Mouse (Mus musculus): ENCODE data around the gene Gm20518.
A peak's percentile ranks its signal among the peaks of the same experiment; 100 is the strongest.

Gene Gm20518

DNA sequence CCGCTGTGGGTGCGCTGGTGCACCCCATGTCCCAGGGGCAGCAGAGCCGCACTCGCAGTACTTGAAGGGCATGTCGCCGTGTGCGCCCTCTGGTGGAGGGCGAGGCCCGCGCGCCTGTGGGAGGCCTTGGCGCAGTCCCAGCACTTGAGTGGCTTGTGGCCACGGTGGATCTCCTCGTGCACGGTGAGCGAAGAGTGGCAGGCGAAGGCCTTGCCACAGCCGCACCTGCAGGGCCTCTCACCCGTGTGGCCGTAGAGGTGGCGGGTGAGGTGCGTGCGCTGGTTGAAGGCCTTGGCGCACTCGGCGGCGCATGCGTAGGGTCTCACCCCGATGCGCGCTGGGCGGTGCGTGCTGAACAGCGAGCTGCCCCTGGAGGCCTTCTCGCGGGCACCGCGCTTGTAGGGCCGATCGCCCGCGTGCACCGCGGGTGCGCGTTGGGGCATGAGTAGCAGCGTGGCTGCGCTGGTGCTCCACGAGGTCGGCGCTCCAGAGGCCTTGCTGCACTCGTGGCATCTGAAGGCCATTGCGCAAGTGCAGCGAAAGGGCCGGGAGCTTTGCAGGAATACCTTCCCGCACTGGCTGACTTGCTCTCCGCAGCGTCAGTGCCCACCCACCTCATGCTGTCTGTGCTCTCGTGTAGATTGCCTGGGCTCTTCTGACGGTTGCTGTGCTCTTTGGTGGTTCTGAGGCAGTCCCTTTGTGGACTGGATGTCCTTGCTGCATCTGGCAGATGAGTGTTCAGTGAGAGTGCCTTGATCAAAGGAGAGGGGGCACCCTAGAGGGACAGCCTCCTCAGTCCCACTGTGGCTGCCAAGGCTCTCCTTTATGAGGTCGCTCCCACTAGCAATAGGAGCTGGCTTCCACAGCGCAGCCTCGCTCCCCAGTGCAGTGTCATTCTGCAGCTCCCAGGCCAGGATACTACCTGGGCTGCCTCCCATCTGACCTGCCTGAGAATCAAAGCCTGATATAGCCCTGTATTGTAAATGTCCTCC, 75.8 kb downstream of the Gm20518 start:
- no peaks in the 10 kb centered on the region for H3K36me3 ChIP-seq (ENCODE audit: control insufficient read depth, insufficient read depth, low read length, poor library complexity, severe bottlenecking)
- peak; percentile 89 for DNase-seq (ENCODE audit: low read depth, low spot score)

DNA sequence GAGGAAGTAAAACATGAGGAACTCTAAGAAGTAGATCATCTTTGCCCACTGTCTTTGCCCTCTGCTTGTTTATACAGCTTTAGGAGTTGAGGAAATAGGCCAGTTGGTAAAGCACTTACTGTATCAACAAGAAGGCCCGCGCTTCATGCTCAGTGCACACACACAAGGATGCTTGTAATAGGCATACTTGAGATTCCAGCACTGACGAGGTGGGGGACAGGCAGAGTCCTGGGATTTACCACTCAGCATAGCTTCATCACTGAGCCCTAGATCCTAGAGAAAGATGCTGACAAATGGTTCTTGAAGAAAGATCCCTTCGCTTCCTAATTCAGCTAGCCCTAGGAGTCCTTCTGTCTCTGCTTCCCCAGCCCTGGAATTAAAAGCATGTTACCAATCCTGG, 78.3 kb downstream of the Gm20518 start:
- no peak for DNase-seq (ENCODE audit: low read depth, low spot score)
- Histone ChIP-seq H3K36me3 (ENCODE audit: control insufficient read depth, insufficient read depth, low read length, poor library complexity, severe bottlenecking) (no peaks in the 10 kb centered on the region), H3K27me3 (ENCODE audit: control insufficient read depth, insufficient read depth, low read length, poor library complexity, severe bottlenecking) (no peaks in the 10 kb centered on the region)

More for the DNA sequence above, 75.8 kb downstream of the Gm20518 start:
- H3K27me3 ChIP-seq (ENCODE audit: control insufficient read depth, insufficient read depth, low read length, poor library complexity, severe bottlenecking) = no peaks in the 10 kb centered on the region

DNA sequence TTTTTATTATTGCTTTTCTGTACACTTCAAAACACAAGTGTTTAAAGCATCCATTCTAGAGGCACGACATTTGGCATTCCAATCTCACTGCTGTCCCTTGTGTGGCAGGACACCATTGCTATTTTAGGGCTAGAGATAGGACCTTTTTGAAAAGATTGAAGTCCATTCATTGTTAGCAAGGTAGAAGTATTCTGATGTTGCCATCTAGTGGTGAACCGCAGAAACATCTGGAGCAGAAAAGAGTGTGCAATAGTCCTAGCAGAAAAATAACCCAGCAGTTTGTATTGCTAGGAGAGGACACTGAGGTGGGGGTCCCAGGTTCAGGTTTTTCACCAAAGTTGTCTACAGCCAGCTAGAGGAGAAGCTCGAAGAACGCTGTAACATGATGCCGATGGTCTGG, 79.4 kb downstream of the Gm20518 start:
- Histone ChIP-seq H3K36me3 (ENCODE audit: control insufficient read depth, insufficient read depth, low read length, poor library complexity, severe bottlenecking) (no peaks in the 10 kb centered on the region), H3K27me3 (ENCODE audit: control insufficient read depth, insufficient read depth, low read length, poor library complexity, severe bottlenecking) (no peaks in the 10 kb centered on the region)
- peak; percentile 68 for DNase-seq (ENCODE audit: low read depth, low spot score)

DNA sequence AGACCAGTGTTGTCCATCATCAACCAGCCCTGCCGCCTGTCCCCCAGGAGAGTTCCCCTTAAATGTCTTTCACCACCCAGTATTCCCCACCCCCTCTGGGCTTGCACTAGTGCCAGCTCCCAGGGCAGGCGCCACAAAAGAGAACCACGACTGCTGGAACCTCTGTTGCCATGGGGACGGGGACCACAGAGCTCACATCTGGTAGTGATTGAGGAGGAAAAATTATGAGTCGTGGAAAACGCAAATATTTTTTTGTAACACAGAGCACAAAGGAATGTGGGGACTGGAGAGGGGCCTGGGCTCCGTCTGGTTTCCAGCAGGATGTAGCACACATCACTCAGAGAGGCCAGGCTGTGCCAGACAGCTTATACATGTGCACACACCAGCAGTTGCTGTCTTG, 81.8 kb downstream of the Gm20518 start:
- H3K27me3 ChIP-seq (ENCODE audit: control insufficient read depth, insufficient read depth, low read length, poor library complexity, severe bottlenecking) = no peaks in the 10 kb centered on the region
- DNase-seq (ENCODE audit: low read depth, low spot score) = no peak
- no peaks in the 10 kb centered on the region for H3K36me3 ChIP-seq (ENCODE audit: control insufficient read depth, insufficient read depth, low read length, poor library complexity, severe bottlenecking)

DNA sequence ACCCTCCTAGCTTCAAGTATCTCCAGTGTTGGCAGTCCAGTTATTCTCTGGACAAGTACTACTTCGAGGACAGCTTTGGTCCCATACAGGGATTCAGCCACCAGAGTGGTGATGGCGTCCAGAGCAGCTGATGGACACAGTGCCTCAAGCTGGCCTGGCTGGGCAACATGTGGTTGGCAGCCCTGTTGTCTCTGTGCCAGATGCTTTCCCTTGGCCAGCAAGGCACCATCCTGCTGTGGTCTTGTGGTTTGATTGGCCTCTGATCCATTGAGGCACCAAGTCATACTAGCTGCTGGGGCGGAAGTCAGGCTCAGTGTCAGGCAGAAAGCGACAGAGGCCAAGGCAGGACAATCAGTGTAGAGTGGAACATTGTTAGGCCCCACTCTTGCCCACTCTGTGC, 82.3 kb downstream of the Gm20518 start:
- Histone ChIP-seq H3K36me3 (ENCODE audit: control insufficient read depth, insufficient read depth, low read length, poor library complexity, severe bottlenecking) (no peaks in the 10 kb centered on the region), H3K27me3 (ENCODE audit: control insufficient read depth, insufficient read depth, low read length, poor library complexity, severe bottlenecking) (no peaks in the 10 kb centered on the region)
- DNase-seq (ENCODE audit: low read depth, low spot score) = no peak

DNA sequence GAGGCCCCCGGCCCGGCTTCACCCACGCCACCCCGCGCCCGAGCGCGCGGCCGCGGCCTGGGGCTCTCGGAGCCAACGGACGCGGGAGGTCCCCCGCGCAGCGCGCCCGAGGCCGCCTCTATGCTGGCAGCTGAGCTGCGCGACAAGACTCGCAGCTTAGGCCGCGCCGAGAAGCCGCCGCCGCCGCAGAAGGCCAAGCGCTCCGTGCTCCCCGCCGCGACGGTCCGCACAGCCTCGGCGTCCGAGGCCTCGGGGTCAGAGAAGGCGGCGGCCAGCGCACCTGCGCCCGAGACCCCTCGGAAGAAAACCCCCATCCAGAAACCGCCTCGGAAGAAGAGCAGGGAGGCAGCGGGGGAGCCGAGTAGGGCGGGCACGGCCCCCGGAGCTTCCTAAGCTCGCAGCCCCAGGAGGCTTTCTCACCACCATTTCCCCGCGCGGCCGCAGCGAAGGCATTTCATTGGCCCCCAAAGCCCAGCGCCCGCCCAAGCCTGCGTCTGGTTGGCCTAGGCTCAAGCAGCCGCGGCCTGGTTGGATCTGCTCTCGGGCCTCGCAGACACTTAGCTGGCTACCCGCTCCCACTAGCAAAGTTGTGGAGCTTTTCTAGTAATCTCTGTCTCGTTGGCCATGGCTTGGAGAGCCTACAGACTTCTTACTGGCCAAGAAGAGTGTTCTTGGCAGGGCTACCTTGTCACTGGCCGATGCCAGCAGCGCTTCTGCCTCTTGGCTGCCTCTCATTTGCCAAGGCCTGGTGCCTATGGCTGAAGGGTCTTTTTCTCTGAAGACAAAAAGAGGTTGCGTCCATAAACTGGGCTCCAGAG, 84.1 kb downstream of the Gm20518 start:
- Histone ChIP-seq H3K27me3 (ENCODE audit: control insufficient read depth, insufficient read depth, low read length, poor library complexity, severe bottlenecking) (no peaks in the 10 kb centered on the region), H3K36me3 (ENCODE audit: control insufficient read depth, insufficient read depth, low read length, poor library complexity, severe bottlenecking) (no peaks in the 10 kb centered on the region)
- peak; percentile 89 for DNase-seq (ENCODE audit: low read depth, low spot score)

DNA sequence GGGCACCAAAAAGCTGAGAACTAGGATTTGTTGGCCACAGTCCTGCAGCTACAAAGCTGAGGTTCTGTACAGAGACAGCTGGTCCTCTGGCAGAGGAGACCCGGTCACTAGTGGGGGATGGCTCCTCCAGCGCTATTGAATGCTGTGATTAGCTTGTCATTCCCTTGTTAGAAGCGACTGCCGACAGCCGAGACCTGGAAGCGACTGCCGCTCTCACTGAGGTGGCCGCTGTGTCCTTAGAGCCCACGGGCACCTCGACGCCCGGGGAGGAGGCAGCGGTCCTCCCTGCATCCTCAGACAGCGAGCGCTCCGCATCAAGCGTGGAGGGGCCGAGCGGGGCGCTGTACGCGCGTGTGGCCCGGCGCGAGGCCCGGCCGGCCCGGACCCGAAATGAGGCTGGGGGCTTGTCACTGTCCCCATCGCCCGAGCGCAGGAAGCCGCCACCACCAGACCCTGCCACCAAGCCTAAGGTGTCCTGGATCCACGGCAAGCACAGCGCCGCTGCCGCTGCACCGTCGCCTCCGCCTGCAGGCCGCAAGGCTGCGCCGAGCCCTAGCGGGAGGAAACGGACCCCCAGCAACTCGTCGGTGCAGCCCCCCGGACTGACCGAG, 84.8 kb downstream of the Gm20518 start:
- Histone ChIP-seq H3K27me3 (ENCODE audit: control insufficient read depth, insufficient read depth, low read length, poor library complexity, severe bottlenecking) (no peaks in the 10 kb centered on the region), H3K36me3 (ENCODE audit: control insufficient read depth, insufficient read depth, low read length, poor library complexity, severe bottlenecking) (no peaks in the 10 kb centered on the region)
- DNase-seq (ENCODE audit: low read depth, low spot score) = peak; percentile 31

DNA sequence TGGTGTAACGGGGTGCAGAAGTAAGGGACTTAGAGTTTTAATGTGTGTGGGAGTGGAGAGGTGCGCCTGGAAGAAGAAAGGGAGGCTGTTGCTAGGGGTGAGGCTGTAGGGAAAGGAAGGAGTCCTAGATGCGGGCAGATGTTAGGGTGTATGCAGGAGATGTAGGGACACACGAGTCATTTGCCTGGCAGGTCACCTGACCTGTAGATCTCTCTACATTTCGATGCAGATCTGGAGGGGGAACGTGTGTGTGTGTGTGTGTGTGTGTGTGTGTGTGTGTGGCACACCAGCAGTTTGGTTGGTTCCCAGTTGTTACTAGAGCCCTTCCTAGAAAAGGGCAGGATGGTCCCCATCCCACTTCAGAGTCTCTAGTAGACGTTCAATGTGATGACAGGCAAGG, 86.5 kb downstream of the Gm20518 start:
- no peak for DNase-seq (ENCODE audit: low read depth, low spot score)
- no peaks in the 10 kb centered on the region for H3K27me3 ChIP-seq (ENCODE audit: control insufficient read depth, insufficient read depth, low read length, poor library complexity, severe bottlenecking)
- no peaks in the 10 kb centered on the region for H3K36me3 ChIP-seq (ENCODE audit: control insufficient read depth, insufficient read depth, low read length, poor library complexity, severe bottlenecking)

DNA sequence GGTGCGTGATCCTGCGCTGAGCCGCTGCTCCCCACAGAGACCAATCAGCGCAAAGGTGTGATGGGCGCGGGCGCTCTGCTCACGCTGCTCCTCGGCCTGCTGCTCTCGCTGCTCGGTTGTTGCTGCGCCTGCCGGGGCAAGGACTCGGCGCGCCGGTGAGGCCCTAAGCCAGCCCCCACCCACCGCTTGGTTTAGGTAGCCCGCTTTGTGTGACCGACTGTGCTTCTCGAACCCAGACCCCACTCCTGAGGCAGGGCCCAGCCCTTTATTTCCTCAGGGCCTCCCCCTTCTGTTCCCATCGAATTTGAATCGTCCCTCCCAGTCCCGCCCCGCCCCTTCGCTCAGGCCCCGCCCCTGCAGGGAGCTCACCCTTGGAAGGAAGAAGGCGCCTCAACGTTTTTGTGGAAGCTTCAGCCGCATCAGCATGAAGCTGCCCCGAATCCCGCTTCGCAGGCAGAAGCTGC, 87.0 kb downstream of the Gm20518 start:
- no peaks in the 10 kb centered on the region for H3K27me3 ChIP-seq (ENCODE audit: control insufficient read depth, insufficient read depth, low read length, poor library complexity, severe bottlenecking)
- DNase-seq (ENCODE audit: low read depth, low spot score) = peak; percentile 47
- no peaks in the 10 kb centered on the region for H3K36me3 ChIP-seq (ENCODE audit: control insufficient read depth, insufficient read depth, low read length, poor library complexity, severe bottlenecking)

DNA sequence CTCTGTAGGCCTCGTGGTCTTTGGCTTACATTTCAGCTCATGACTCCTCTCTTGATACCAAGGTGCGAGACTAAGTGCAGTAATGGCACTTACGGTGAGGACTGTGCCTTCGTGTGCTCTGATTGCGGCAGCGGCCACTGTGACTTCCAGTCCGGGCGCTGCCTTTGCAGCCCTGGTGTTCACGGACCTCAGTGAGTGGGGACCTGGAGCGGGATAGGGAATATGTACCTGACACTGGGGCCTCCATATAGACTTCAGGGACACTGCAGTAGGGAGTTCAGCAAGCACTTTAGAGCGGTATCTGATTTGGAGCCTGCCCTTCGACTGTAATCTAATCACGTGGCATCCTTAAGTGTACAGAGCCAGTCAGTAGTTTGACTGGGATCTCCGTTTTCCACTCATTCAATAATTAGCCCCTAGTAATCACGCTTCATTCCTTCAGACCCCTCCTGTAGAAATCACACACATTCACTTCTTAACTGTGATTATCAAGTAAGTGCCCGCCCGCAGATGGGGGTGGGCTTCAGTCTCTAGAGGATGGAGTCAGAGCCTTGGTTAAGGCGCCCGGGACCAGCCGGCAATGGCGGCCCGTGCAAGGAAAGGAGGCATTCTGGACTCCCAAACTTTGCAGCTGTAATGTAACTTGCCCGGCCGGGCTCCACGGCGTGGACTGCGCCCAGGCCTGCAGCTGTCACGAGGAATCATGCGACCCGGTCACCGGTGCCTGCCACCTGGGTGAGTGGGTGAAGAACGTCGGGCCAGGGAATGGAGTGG, 87.6 kb downstream of the Gm20518 start:
- Histone ChIP-seq H3K27me3 (ENCODE audit: control insufficient read depth, insufficient read depth, low read length, poor library complexity, severe bottlenecking) (no peaks in the 10 kb centered on the region), H3K36me3 (ENCODE audit: control insufficient read depth, insufficient read depth, low read length, poor library complexity, severe bottlenecking) (no peaks in the 10 kb centered on the region)
- DNase-seq (ENCODE audit: low read depth, low spot score) = no peak

DNA sequence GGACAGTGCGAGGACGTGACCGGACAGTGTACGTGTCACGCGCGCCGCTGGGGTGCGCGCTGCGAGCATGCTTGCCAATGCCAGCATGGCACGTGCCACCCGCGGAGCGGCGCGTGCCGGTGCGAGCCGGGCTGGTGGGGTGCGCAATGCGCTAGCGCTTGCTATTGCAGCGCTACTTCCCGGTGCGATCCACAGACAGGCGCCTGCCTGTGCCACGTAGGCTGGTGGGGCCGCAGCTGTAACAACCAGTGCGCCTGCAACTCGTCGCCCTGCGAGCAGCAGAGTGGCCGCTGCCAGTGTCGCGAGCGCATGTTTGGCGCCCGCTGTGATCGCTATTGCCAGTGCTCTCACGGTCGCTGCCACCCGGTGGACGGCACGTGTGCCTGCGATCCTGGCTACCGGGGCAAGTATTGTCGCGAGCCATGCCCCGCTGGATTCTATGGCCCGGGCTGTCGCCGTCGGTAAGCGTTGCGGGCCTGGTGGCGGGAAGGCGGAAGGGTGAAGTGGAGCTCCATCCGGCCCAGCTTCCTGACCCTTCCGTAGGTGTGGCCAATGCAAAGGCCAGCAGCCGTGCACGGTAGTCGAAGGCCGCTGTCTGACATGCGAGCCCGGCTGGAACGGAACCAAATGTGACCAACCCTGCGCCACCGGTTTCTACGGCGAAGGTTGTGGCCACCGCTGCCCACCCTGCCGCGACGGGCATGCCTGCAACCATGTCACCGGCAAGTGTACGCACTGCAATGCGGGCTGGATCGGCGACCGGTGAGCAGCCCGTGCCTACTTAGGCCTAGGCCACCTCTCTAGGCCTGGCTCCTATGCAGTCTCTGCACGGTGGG, 88.4 kb downstream of the Gm20518 start:
- Histone ChIP-seq H3K27me3 (ENCODE audit: control insufficient read depth, insufficient read depth, low read length, poor library complexity, severe bottlenecking) (no peaks in the 10 kb centered on the region), H3K36me3 (ENCODE audit: control insufficient read depth, insufficient read depth, low read length, poor library complexity, severe bottlenecking) (no peaks in the 10 kb centered on the region)
- peak; percentile 53 for DNase-seq (ENCODE audit: low read depth, low spot score)

DNA sequence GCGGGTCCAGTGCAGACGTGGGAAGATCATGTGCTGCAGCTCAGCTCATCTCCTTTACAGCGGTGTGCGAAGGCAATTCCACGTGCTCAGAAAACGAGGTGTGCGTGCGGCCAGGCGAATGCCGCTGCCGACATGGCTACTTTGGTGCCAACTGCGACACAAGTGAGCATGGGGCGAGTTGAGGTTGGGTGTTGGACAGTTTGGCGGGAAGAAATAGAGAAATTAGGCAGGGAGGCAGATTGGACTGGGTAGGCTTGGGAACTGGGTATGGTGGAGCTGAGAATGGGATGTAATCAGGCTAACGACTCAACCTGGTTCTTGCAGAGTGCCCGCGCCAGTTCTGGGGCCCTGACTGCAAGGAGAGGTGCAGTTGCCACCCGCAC, 89.0 kb downstream of the Gm20518 start:
- H3K36me3 ChIP-seq (ENCODE audit: control insufficient read depth, insufficient read depth, low read length, poor library complexity, severe bottlenecking) = no peaks in the 10 kb centered on the region
- no peaks in the 10 kb centered on the region for H3K27me3 ChIP-seq (ENCODE audit: control insufficient read depth, insufficient read depth, low read length, poor library complexity, severe bottlenecking)
- no peak for DNase-seq (ENCODE audit: low read depth, low spot score)

DNA sequence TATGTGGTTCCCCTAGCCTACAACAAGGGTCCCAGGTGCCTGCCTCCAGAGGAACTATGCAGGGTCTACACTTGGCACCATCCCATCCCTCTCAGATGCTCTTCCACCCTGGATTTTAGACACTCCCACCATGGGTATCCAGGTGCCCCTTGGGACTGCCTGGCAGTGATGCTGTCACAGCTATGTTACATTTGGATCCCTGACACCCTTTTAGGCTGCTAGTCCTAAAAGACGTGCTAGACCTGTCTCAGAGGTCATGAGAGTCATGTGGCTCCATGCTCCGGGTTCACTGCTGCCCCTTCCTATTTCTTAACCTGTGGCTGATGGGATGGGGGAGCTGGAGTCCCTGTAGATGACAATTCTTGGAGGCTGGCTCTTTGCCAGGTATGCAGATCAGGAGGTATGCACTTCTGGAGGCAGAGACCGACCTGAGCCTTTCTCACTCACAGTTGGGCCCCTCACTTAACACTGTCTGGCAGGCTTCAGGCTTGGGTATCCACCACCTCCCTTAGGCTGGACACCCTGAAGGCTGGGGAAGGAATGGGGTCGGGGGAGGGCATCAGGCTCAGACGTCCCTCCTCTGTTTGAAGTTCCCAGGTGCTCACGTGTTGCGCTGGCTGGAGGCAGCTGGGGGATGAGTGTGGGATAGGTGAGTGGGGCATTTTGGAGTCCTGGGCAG, 89.6 kb downstream of the Gm20518 start:
- Histone ChIP-seq H3K36me3 (ENCODE audit: control insufficient read depth, insufficient read depth, low read length, poor library complexity, severe bottlenecking) (no peaks in the 10 kb centered on the region), H3K27me3 (ENCODE audit: control insufficient read depth, insufficient read depth, low read length, poor library complexity, severe bottlenecking) (no peaks in the 10 kb centered on the region; the same call in 1 of the 2 replicates)
- no peak for DNase-seq (ENCODE audit: low read depth, low spot score)

All from splenic B cell, adult 2 months (primary cell).